8 mouse cellular contexts compared by ENCODE assay signal in genomic region chr10:30600094-30600534, GRCm38 (mm10). TPM values are rescaled to one million over a fixed set of nuclear protein-coding genes. Genes with fewer than 3 reads are reported as not detected.
DNase-seq lines count a peak whose midpoint lies in the region; ATAC-seq and TF ChIP-seq lines count a peak whose summit lies in the region.

No protein-coding gene starts in this region.

- ATAC-seq in intestine, embryonic 15.5 days, result peak; percentile 92

- H3K9me3 ChIP-seq in embryonic facial prominence, embryonic 10.5 days, result no peaks in the 10 kb centered on the region
- no peaks in the 10 kb centered on the region for H3K9me3 ChIP-seq in intestine, embryonic 15.5 days

- H3ac ChIP-seq in myocyte (ENCODE audit: control insufficient read depth, insufficient read length), result peak overlapping the region; percentile 47

- peak overlapping the region; percentile 64 for H3K4me2 ChIP-seq in intestine, embryonic 15.5 days (replicated peaks)
- H3K4me2 ChIP-seq in myocyte (ENCODE audit: low read depth), result peak overlapping the region; percentile 90

- peaks cover 27% of the 10 kb centered on the region for H3K36me3 ChIP-seq in embryonic facial prominence, embryonic 10.5 days (replicated peaks)
- H3K36me3 ChIP-seq in intestine, embryonic 15.5 days, result peaks cover 5% of the 10 kb centered on the region; the same call in 1 of the 2 replicates
- H3K36me3 ChIP-seq in myocyte (ENCODE audit: control insufficient read depth, insufficient read depth), result peaks cover 16% of the 10 kb centered on the region

- under 1% methylated on average over 27 of the region's 27 CpGs for whole genome bisulfite sequencing in embryonic facial prominence, embryonic 10.5 days
- WGBS in intestine, embryonic 15.5 days, result under 1% methylated on average over 27 of the region's 27 CpGs

- peak; percentile 51 for DNase-seq in cerebellum, adult 9-10 months
- DNase-seq in cerebellum, adult 11 months, result no peak
- DNase-seq in 3T3-L1 (ENCODE audit: low read depth, low spot score), result peak; percentile 27
- no peak for DNase-seq in embryonic facial prominence, embryonic 10.5 days (ENCODE audit: low spot score)
- DNase-seq in left cerebral cortex, adult 9 months (ENCODE audit: low spot score in 2 of 2), result no peak
- DNase-seq in kidney, adult 11 months, result no peak

- TF ChIP-seq POLR2A in myocyte (IDR thresholded peaks at IDR 0.05; ENCODE audit: insufficient read length, low read depth), result no peak

- peak overlapping the region; percentile 85 for H3K9ac ChIP-seq in intestine, embryonic 15.5 days

- H3K4me1 ChIP-seq in embryonic facial prominence, embryonic 10.5 days, result peaks cover 12% of the 10 kb centered on the region
- H3K4me1 ChIP-seq in intestine, embryonic 15.5 days (replicated peaks), result peaks cover 7% of the 10 kb centered on the region

- H3K4me3 ChIP-seq in embryonic facial prominence, embryonic 10.5 days, result peak overlapping the region; percentile 88
- H3K4me3 ChIP-seq in intestine, embryonic 15.5 days (replicated peaks), result peak overlapping the region; percentile 80
- peak overlapping the region; percentile 87 for H3K4me3 ChIP-seq in myocyte

- H3K27ac ChIP-seq in embryonic facial prominence, embryonic 10.5 days (replicated peaks), result peak overlapping the region; percentile 95
- H3K27ac ChIP-seq in intestine, embryonic 15.5 days, result peak overlapping the region; percentile 85

- H3K79me2 ChIP-seq in myocyte (ENCODE audit: control insufficient read depth, insufficient read depth), result peaks cover 19% of the 10 kb centered on the region

- H3K27me3 ChIP-seq in embryonic facial prominence, embryonic 10.5 days (replicated peaks; ENCODE audit: low read depth, poor library complexity, severe bottlenecking), result no peaks in the 10 kb centered on the region
- no peaks in the 10 kb centered on the region for H3K27me3 ChIP-seq in intestine, embryonic 15.5 days (replicated peaks)
- H3K27me3 ChIP-seq in myocyte (ENCODE audit: control insufficient read depth, insufficient read depth, insufficient read length), result no peaks in the 10 kb centered on the region

TF ChIP-seq in myocyte, 11 proteins besides CTCF, POLR2A, EP300 and RAD21:
- TF ChIP-seq MYOG (IDR thresholded peaks at IDR 0.05; ENCODE audit: control insufficient read depth in 1 of 3, insufficient read depth in 1 of 3, insufficient read length in 2 of 3, low read depth in 2 of 3) (no peak), MYOD1 (IDR thresholded peaks at IDR 0.05; ENCODE audit: control insufficient read depth in 1 of 3, insufficient read length in 2 of 3, low read depth in 2 of 3) (no peak), SRF (IDR thresholded peaks at IDR 0.05; ENCODE audit: control insufficient read depth, insufficient read length, low read depth) (no peak), CEBPB (IDR thresholded peaks at IDR 0.05; ENCODE audit: insufficient read depth, poor library complexity, severe bottlenecking) (no peak), TCF12 (IDR thresholded peaks at IDR 0.05; ENCODE audit: insufficient read depth, poor library complexity, severe bottlenecking) (no peak), MAX (IDR thresholded peaks at IDR 0.05; ENCODE audit: low read depth) (no peak), E2F4 (IDR thresholded peaks at IDR 0.05; ENCODE audit: insufficient read depth) (no peak), TCF3 (IDR thresholded peaks at IDR 0.05; ENCODE audit: insufficient read length, low read depth) (no peak), REST (IDR thresholded peaks at IDR 0.05; ENCODE audit: insufficient read depth, insufficient read length) (no peak), USF1 (IDR thresholded peaks at IDR 0.05; ENCODE audit: low read depth) (no peak), POLR2AphosphoS2 (IDR thresholded peaks at IDR 0.05; ENCODE audit: insufficient read length, low read depth) (no peak)

RNA-seq across cellular contexts. Expression of gene Trmt11, which starts 0.4 kb away (rescaled TPM):
- 30.9 and 31.8 TPM in 2 replicates for polyA plus RNA-seq in embryonic facial prominence, embryonic 10.5 days (2016; fragmentation: Nextera tagmentation; extraction: Ambion mirVana)
- 26.7 and 26.8 TPM in 2 replicates for polyA plus RNA-seq in intestine, embryonic 15.5 days (2015; fragmentation: Nextera tagmentation; extraction: Ambion mirVana)
- polyA plus RNA-seq in myocyte (2012; fragmentation: generic; extraction: Trizol), result 2.1 TPM

RNA-seq across cellular contexts. Expression of gene Hint3, which starts 29.3 kb away (rescaled TPM):
- polyA plus RNA-seq in embryonic facial prominence, embryonic 10.5 days (2016; fragmentation: Nextera tagmentation; extraction: Ambion mirVana), result 14.2 TPM in 2 replicates
- polyA plus RNA-seq in intestine, embryonic 15.5 days (2015; fragmentation: Nextera tagmentation; extraction: Ambion mirVana), result 31.0 and 37.4 TPM in 2 replicates
- polyA plus RNA-seq in myocyte (2012; fragmentation: generic; extraction: Trizol), result 12.1 TPM

Comparison
In these comparisons a context has a peak if more than half of its experiments do, and no peak if none do; other contexts are left out.
1. DNase-seq: peak in cerebellum, adult 9-10 months (single experiment) and 3T3-L1 (single experiment); none in cerebellum, adult 11 months (single experiment), embryonic facial prominence, embryonic 10.5 days (single experiment), left cerebral cortex, adult 9 months (0 of 2) and kidney, adult 11 months (single experiment).
2. Peak in every context shown above with its lines, with median percentiles within 50 percentile points of each other: H3K4me3 ChIP-seq.